Mouse (Mus musculus): ENCODE results near the gene Adcy2. TPM values are rescaled to one million over a fixed set of nuclear protein-coding genes. Genes with fewer than 3 reads are reported as not detected.

Adcy2 gene
- total and polyA plus RNA-seq, 3 experiments, result not detected

- no peaks in the 10 kb centered on the region for H3K79me2 ChIP-seq (replicated peaks; ENCODE audit: control insufficient read depth, extremely low read depth, insufficient read depth, poor library complexity, severe bottlenecking)
- H3K27ac ChIP-seq (ENCODE audit: insufficient read depth, low read depth), result no peak overlapping the region
- peaks cover 57% of the 10 kb centered on the region for H3K9me3 ChIP-seq (replicated peaks; ENCODE audit: low read length)
- TF ChIP-seq GABPA (IDR thresholded peaks at IDR 0.05; ENCODE audit: insufficient replicate concordance, low read depth, low read length) (no peak), ZNF384 (IDR thresholded peaks at IDR 0.05; ENCODE audit: low read depth, low read length) (no peak)
- no peak overlapping the region for H3K9ac ChIP-seq (ENCODE audit: insufficient read depth, low read depth)
- no peak for DNase-seq (ENCODE audit: extremely low read depth)
- in situ Hi-C loops (cut with MboI; ENCODE audit: low pct_ligation_motif_present, low pct_unique_long_range_greater_than_20kb, low sequenced_read_pairs) (no loop called here), dilution Hi-C loops (cut with MboI; ENCODE audit: extremely low pct_ligation_motif_present, extremely low pct_unique_long_range_greater_than_20kb, low sequenced_read_pairs) (no loop called here)
- no peak overlapping the region for H3K4me3 ChIP-seq (replicated peaks in 1 of 3; ENCODE audit: low read depth in 2 of 3, low read length in 2 of 3, poor library complexity in 1 of 3)
- no peak overlapping the region for H3K4me2 ChIP-seq (ENCODE audit: insufficient read depth, low read depth, poor library complexity, severe bottlenecking)
- H3K27me3 ChIP-seq (replicated peaks), result no peaks in the 10 kb centered on the region
- H3K36me3 ChIP-seq (replicated peaks in 1 of 2; ENCODE audit: control insufficient read depth in 1 of 2, insufficient read depth in 1 of 2, low read length in 1 of 2), result no peaks in the 10 kb centered on the region
- H3K4me1 ChIP-seq (ENCODE audit: control insufficient read depth in 1 of 2, insufficient read depth in 2 of 2), result no peaks in the 10 kb centered on the region
Measured at GRCm38 (mm10) chr13:68961580-68961979, 37.8 kb downstream of the Adcy2 start.

GRCm38 (mm10) chr13:68960513-68960912 lies 38.8 kb downstream of the Adcy2 start:
- TF ChIP-seq MYC (IDR thresholded peaks at IDR 0.05; ENCODE audit: low read depth, low read length), result no peak
- no peak for TF ChIP-seq EP300 (IDR thresholded peaks at IDR 0.05; ENCODE audit: low read length)
- no peak for TF ChIP-seq MEF2A (IDR thresholded peaks at IDR 0.05; ENCODE audit: borderline replicate concordance, low read depth, low read length)
- TF ChIP-seq ZC3H11A (IDR thresholded peaks at IDR 0.05; ENCODE audit: low read depth, low read length), result no peak
- TF ChIP-seq E2F4 (IDR thresholded peaks at IDR 0.05; ENCODE audit: insufficient replicate concordance, low read depth, low read length), result no peak
- no peak for TF ChIP-seq RAD21 (IDR thresholded peaks at IDR 0.05; ENCODE audit: low read depth, low read length)
- no peak for TF ChIP-seq HCFC1 (IDR thresholded peaks at IDR 0.05; ENCODE audit: low read depth, low read length)
- TF ChIP-seq PAX5 (IDR thresholded peaks at IDR 0.05; ENCODE audit: low read length), result no peak
- no peak for TF ChIP-seq KAT2A (IDR thresholded peaks at IDR 0.05; ENCODE audit: insufficient replicate concordance, low read length)
- TF ChIP-seq ZKSCAN1 (IDR thresholded peaks at IDR 0.05; ENCODE audit: borderline replicate concordance, low read depth, low read length), result no peak
- no peak for TF ChIP-seq MAFK (IDR thresholded peaks at IDR 0.05; ENCODE audit: insufficient replicate concordance, low read length)
- TF ChIP-seq UBTF (IDR thresholded peaks at IDR 0.05; ENCODE audit: low read depth, low read length), result no peak
- TF ChIP-seq CHD2 (IDR thresholded peaks at IDR 0.05; ENCODE audit: low read length), result no peak
- no peak for TF ChIP-seq CTCF (conservative IDR thresholded peaks at IDR 0.05 in 1 of 2, IDR thresholded peaks at IDR 0.05 in 1 of 2; ENCODE audit: low read depth in 2 of 2, low read length in 2 of 2)
- no peak for TF ChIP-seq ETS1 (conservative IDR thresholded peaks at IDR 0.05; ENCODE audit: low read depth, low read length)
- no peak for TF ChIP-seq MAZ (IDR thresholded peaks at IDR 0.05; ENCODE audit: low read depth, low read length)
- no peak for TF ChIP-seq USF2 (conservative IDR thresholded peaks at IDR 0.05; ENCODE audit: low read depth, low read length)
- TF ChIP-seq USF1 (IDR thresholded peaks at IDR 0.05; ENCODE audit: low read depth, low read length), result no peak
- TF ChIP-seq TCF12 (IDR thresholded peaks at IDR 0.05; ENCODE audit: low read depth, low read length), result no peak
- TF ChIP-seq RCOR1 (conservative IDR thresholded peaks at IDR 0.05; ENCODE audit: low read depth, low read length), result no peak
- Histone ChIP-seq H3K4me1 (ENCODE audit: control insufficient read depth in 1 of 2, insufficient read depth in 2 of 2) (no peaks in the 10 kb centered on the region), H3K4me2 (ENCODE audit: insufficient read depth, low read depth, poor library complexity, severe bottlenecking) (no peak overlapping the region), H3K9me3 (replicated peaks; ENCODE audit: low read length) (peaks cover 60% of the 10 kb centered on the region), H3K36me3 (replicated peaks in 1 of 2; ENCODE audit: control insufficient read depth in 1 of 2, insufficient read depth in 1 of 2, low read length in 1 of 2) (no peaks in the 10 kb centered on the region), H3K9ac (ENCODE audit: insufficient read depth, low read depth) (no peak overlapping the region), H3K79me2 (replicated peaks; ENCODE audit: control insufficient read depth, extremely low read depth, insufficient read depth, poor library complexity, severe bottlenecking) (no peaks in the 10 kb centered on the region), H3K27ac (ENCODE audit: insufficient read depth, low read depth) (no peak overlapping the region), H3K27me3 (replicated peaks) (no peaks in the 10 kb centered on the region), H3K4me3 (replicated peaks in 1 of 3; ENCODE audit: low read depth in 2 of 3, low read length in 2 of 3, poor library complexity in 1 of 3) (no peak overlapping the region)
- dilution Hi-C loops (cut with MboI; ENCODE audit: extremely low pct_ligation_motif_present, extremely low pct_unique_long_range_greater_than_20kb, low sequenced_read_pairs) (no loop called here), in situ Hi-C loops (cut with MboI; ENCODE audit: low pct_ligation_motif_present, low pct_unique_long_range_greater_than_20kb, low sequenced_read_pairs) (no loop called here)
- no peak for DNase-seq (ENCODE audit: extremely low read depth)
